Mouse (Mus musculus): Measurements from ENCODE around the gene Anks3.

DNA sequence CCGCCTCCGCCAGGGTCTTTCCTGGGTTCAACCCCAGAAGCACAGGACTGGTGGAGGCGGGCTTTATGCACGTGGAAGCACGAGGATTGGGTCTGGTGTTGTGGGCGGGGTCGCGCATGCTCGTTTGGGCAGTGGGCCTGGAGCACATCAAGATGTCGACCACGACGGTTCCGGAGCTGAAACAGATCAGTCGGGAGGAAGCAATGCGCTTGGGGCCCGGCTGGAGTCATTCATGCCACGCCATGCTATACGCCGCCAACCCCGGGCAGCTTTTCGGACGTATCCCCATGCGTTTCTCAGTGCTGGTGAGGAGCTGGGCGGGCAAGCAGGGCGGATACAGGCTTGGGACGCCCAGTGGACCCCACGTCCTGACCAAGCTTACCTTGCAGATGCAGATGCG is 25.0 kb downstream of the Anks3 start:
- TF ChIP-seq EP300 (IDR thresholded peaks at IDR 0.05; ENCODE audit: low read depth in 1 of 2, low read length in 2 of 2): no peak
- peak; percentile 71 to 90 for TF ChIP-seq POLR2A (IDR thresholded peaks at IDR 0.05; ENCODE audit: control insufficient read depth in 1 of 2, insufficient read depth in 1 of 2, low read depth in 1 of 2, low read length in 2 of 2, poor library complexity in 1 of 2)
- TF ChIP-seq CTCF (IDR thresholded peaks at IDR 0.05 in 2 of 3, conservative IDR thresholded peaks at IDR 0.05 in 1 of 3; ENCODE audit: control insufficient read depth in 1 of 3, insufficient read depth in 1 of 3, low read depth in 2 of 3, low read length in 3 of 3, poor library complexity in 1 of 3, severe bottlenecking in 1 of 3): no peak
- no peak for TF ChIP-seq ETS1 (IDR thresholded peaks at IDR 0.05; ENCODE audit: low read depth, low read length)
- no peak for TF ChIP-seq TAL1 (IDR thresholded peaks at IDR 0.05; ENCODE audit: low read length)
- no peak for TF ChIP-seq KAT2A (conservative IDR thresholded peaks at IDR 0.05; ENCODE audit: low read depth, low read length)
- TF ChIP-seq MAZ (IDR thresholded peaks at IDR 0.05; ENCODE audit: low read depth, low read length): no peak
- no peak for TF ChIP-seq ELF1 (IDR thresholded peaks at IDR 0.05; ENCODE audit: low read depth, low read length)
- TF ChIP-seq GATA1 (IDR thresholded peaks at IDR 0.05; ENCODE audit: low read depth, low read length): no peak
- no peak for TF ChIP-seq MEF2A (IDR thresholded peaks at IDR 0.05; ENCODE audit: extremely low read depth, insufficient replicate concordance, low read depth, low read length, poor library complexity, severe bottlenecking)
